9 mouse cellular contexts compared by ENCODE assay signal in genomic region chr5:134342503-134343205, GRCm38 (mm10). TPM values are rescaled to one million over a fixed set of nuclear protein-coding genes. Genes with fewer than 3 reads are reported as not detected.
DNase-seq lines count a peak whose midpoint lies in the region; ATAC-seq and TF ChIP-seq lines count a peak whose summit lies in the region.
"Had no signal": no experiment of that assay in that cellular context is flagged by ENCODE, and none has a peak within 500 bp of the region (broad histone marks: within the 10 kb centered on the region; RNA-seq: fewer than 3 reads in every experiment).

No protein-coding gene starts in this region.

- no peak overlapping the region for H3K4me2 ChIP-seq in embryonic facial prominence, embryonic 12.5 days (replicated peaks)
- H3K4me2 ChIP-seq in heart, postnatal 0 days (ENCODE audit: low read depth, low read length): no peak overlapping the region
- H3K4me2 ChIP-seq in liver, embryonic 16.5 days (ENCODE audit: low read depth, low read length): no peak overlapping the region

- no peak for TF ChIP-seq CTCF in heart, postnatal 0 days (IDR thresholded peaks at IDR 0.05; ENCODE audit: low read depth)

- H3K36me3 ChIP-seq in embryonic facial prominence, embryonic 12.5 days: no peaks in the 10 kb centered on the region
- no peaks in the 10 kb centered on the region for H3K36me3 ChIP-seq in embryonic facial prominence, embryonic 10.5 days (replicated peaks)
- H3K36me3 ChIP-seq in heart, postnatal 0 days (replicated peaks; ENCODE audit: control insufficient read depth, insufficient read depth, low read length): no peaks in the 10 kb centered on the region
- no peaks in the 10 kb centered on the region for H3K36me3 ChIP-seq in liver, embryonic 16.5 days (ENCODE audit: control insufficient read depth, insufficient read depth)
- no peaks in the 10 kb centered on the region for H3K36me3 ChIP-seq in hindbrain, embryonic 10.5 days

- TF ChIP-seq EP300 in heart, postnatal 0 days (IDR thresholded peaks at IDR 0.05; ENCODE audit: low read depth): no peak

- H3K9me3 ChIP-seq in embryonic facial prominence, embryonic 12.5 days: no peaks in the 10 kb centered on the region
- H3K9me3 ChIP-seq in embryonic facial prominence, embryonic 10.5 days: no peaks in the 10 kb centered on the region
- H3K9me3 ChIP-seq in heart, postnatal 0 days (replicated peaks; ENCODE audit: control insufficient read depth, low read length): no peaks in the 10 kb centered on the region
- no peaks in the 10 kb centered on the region for H3K9me3 ChIP-seq in liver, embryonic 16.5 days (replicated peaks; ENCODE audit: control insufficient read depth, low read length)
- no peaks in the 10 kb centered on the region for H3K9me3 ChIP-seq in hindbrain, embryonic 10.5 days

- H3K4me3 ChIP-seq in embryonic facial prominence, embryonic 12.5 days: no peak overlapping the region
- H3K4me3 ChIP-seq in embryonic facial prominence, embryonic 10.5 days: no peak overlapping the region
- no peak overlapping the region for H3K4me3 ChIP-seq in heart, postnatal 0 days (ENCODE audit: low read depth, low read length)
- H3K4me3 ChIP-seq in liver, embryonic 16.5 days (ENCODE audit: low read depth, low read length): no peak overlapping the region
- no peak overlapping the region for H3K4me3 ChIP-seq in hindbrain, embryonic 10.5 days

- intact Hi-C loops in left cerebral cortex, postnatal 10 days (cut with DNase I): loop anchor here (10.0 kb wide), 1 partner anchor 68 kb away; no protein-coding TSS in a partner anchor

- 80% methylated on average over 18 of the region's 18 CpGs for WGBS in embryonic facial prominence, embryonic 12.5 days
- WGBS in embryonic facial prominence, embryonic 10.5 days: 84% methylated on average over 18 of the region's 18 CpGs
- WGBS in heart, postnatal 0 days: 58% methylated on average over 18 of the region's 18 CpGs
- whole genome bisulfite sequencing in liver, embryonic 16.5 days (ENCODE audit: insufficient replicate concordance): 37% methylated on average over 18 of the region's 18 CpGs
- WGBS in hindbrain, embryonic 10.5 days: 83% methylated on average over 18 of the region's 18 CpGs

- H3K27me3 ChIP-seq in embryonic facial prominence, embryonic 12.5 days: no peaks in the 10 kb centered on the region
- H3K27me3 ChIP-seq in embryonic facial prominence, embryonic 10.5 days (replicated peaks; ENCODE audit: low read depth, poor library complexity, severe bottlenecking): no peaks in the 10 kb centered on the region
- H3K27me3 ChIP-seq in heart, postnatal 0 days (ENCODE audit: control insufficient read depth, insufficient read depth, low read length): no peaks in the 10 kb centered on the region
- H3K27me3 ChIP-seq in liver, embryonic 16.5 days (ENCODE audit: control insufficient read depth, insufficient read depth, low read depth, low read length): no peaks in the 10 kb centered on the region
- no peaks in the 10 kb centered on the region for H3K27me3 ChIP-seq in hindbrain, embryonic 10.5 days (ENCODE audit: insufficient read depth, poor library complexity, severe bottlenecking)

- H3K9ac ChIP-seq in embryonic facial prominence, embryonic 12.5 days: no peak overlapping the region
- no peak overlapping the region for H3K9ac ChIP-seq in heart, postnatal 0 days (replicated peaks; ENCODE audit: low read depth, low read length)
- H3K9ac ChIP-seq in liver, embryonic 16.5 days (ENCODE audit: low read depth, low read length): no peak overlapping the region

- no peaks in the 10 kb centered on the region for H3K4me1 ChIP-seq in embryonic facial prominence, embryonic 12.5 days
- peaks cover 8% of the 10 kb centered on the region for H3K4me1 ChIP-seq in embryonic facial prominence, embryonic 10.5 days
- H3K4me1 ChIP-seq in heart, postnatal 0 days (ENCODE audit: control insufficient read depth, insufficient read depth): no peaks in the 10 kb centered on the region
- no peaks in the 10 kb centered on the region for H3K4me1 ChIP-seq in liver, embryonic 16.5 days (ENCODE audit: control insufficient read depth, low read depth, low read length)
- peaks cover 4% of the 10 kb centered on the region; the same call in 1 of the 2 replicates for H3K4me1 ChIP-seq in hindbrain, embryonic 10.5 days (replicated peaks)

- 0 out of 2 replicates have a peak, but pooled peaks have one; percentile 43 for ATAC-seq in embryonic facial prominence, embryonic 12.5 days (ENCODE audit: insufficient number of reproducible peaks, insufficient read depth, low FRiP score, low TSS enrichment)
- ATAC-seq in heart, postnatal 0 days (ENCODE audit: insufficient read depth, low read depth): peak; percentile 14; the same call in 1 of the 2 replicates
- ATAC-seq in liver, embryonic 16.5 days (ENCODE audit: low read depth): peak; percentile 45; the same call in 1 of the 2 replicates

- no peak overlapping the region for H3K27ac ChIP-seq in embryonic facial prominence, embryonic 12.5 days
- no peak overlapping the region for H3K27ac ChIP-seq in embryonic facial prominence, embryonic 10.5 days (replicated peaks)
- H3K27ac ChIP-seq in heart, postnatal 0 days (ENCODE audit: low read depth): no peak overlapping the region
- H3K27ac ChIP-seq in liver, embryonic 16.5 days (ENCODE audit: low read length): no peak overlapping the region
- no peak overlapping the region for H3K27ac ChIP-seq in hindbrain, embryonic 10.5 days

- no peak for DNase-seq in embryonic facial prominence, embryonic 10.5 days (ENCODE audit: low spot score)
- peak; percentile 73 for DNase-seq in ES-CJ7 (ENCODE audit: low read depth, low spot score)
- DNase-seq in heart, postnatal 0 days (ENCODE audit: low spot score): no peak
- DNase-seq in left cerebral cortex, postnatal 10 days (ENCODE audit: extremely low spot score in 1 of 2, low spot score in 2 of 2): no peak
- no peak for DNase-seq in right cerebral cortex, postnatal 4 days
- DNase-seq in hindbrain, embryonic 10.5 days (ENCODE audit: low spot score): no peak
- DNase-seq: retina, postnatal 1 day had no signal

RNA-seq across cellular contexts. Expression of gene Gtf2i, which starts 28.1 kb away (rescaled TPM):
- polyA plus RNA-seq in embryonic facial prominence, embryonic 12.5 days (2016; fragmentation: Nextera tagmentation; extraction: Ambion mirVana): 227 and 232 TPM in 2 replicates
- polyA plus RNA-seq in embryonic facial prominence, embryonic 10.5 days (2016; fragmentation: Nextera tagmentation; extraction: Ambion mirVana): 200 and 207 TPM in 2 replicates
- 84.8 and 97.1 TPM in 2 replicates for total RNA-seq in heart, postnatal 0 days (2014; rRNA removed; ENCODE audit: low replicate concordance)
- 81.9 and 82.3 TPM in 2 replicates for polyA plus RNA-seq in heart, postnatal 0 days (2015; fragmentation: Nextera tagmentation; extraction: Ambion mirVana)
- polyA plus RNA-seq in liver, embryonic 16.5 days (2015; fragmentation: Nextera tagmentation; extraction: Ambion mirVana): 31.7 and 34.2 TPM in 2 replicates
- total RNA-seq in left cerebral cortex, postnatal 10 days (2021): 100 to 1,000 TPM; 186 to 207 TPM
- 180 and 189 TPM in 2 replicates for polyA plus RNA-seq in hindbrain, embryonic 10.5 days (2016; fragmentation: Nextera tagmentation; extraction: Ambion mirVana)
